Mouse (Mus musculus) lung, postnatal 10 days (tissue): ENCODE results near the gene Gm3183.
"Not testable (repeated sequence)": the region's sequence is repeated elsewhere in the genome, so short reads cannot be mapped to it uniquely, and the experiment has no call there.

Experiments
- DNase-seq: peaks from one replicate; pipeline ENCODE4 v3.0.0; 2021

Gene Gm3183

GRCm38 (mm10) chr5:94865136-94865535 lies at the start of gene Gm3183:
Gene Gm3183, plus strand, starts transcription at chr5:94865436.
- not testable (repeated sequence) for DNase-seq
